Mouse (Mus musculus): Measurements from ENCODE around the gene Slc5a8. TPM values are rescaled to one million over a fixed set of nuclear protein-coding genes. Genes with fewer than 3 reads are reported as not detected.

The Slc5a8 gene
- not detected for total RNA-seq (2023)

DNA sequence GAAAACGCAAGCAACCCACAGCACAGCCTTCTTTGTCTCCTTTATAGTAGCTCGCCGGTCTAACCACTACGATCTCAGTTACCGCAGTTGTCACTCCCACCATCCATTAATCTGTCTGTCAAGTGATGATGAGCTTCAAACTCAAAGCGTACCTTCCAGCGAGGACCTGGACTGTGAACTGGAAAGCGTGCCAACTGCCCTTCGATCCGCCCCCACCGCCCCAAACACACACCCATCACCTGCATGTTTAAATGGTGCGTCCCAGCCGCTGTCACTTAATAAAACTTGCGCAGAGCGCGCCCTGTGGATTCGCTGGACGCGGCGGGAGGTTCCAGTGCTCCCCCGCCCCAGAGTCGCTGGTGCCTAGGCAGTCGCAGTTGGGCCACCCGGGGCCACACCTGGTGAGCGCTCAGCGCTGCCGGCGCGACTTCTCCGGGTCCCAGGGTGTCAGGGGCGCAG, at the start of gene Slc5a8:
Gene Slc5a8, plus strand, starts transcription at position 361 of the 459 bp plus-strand sequence.

Other genes starting within 250 kb of the Slc5a8 start
- gene Spic, start 201.0 kb upstream of the Slc5a8 start, total RNA-seq (2023) = 3.8 TPM
- 28.2 TPM for gene Arl1, start 155.1 kb upstream of the Slc5a8 start, total RNA-seq (2023)
- 49.5 TPM for gene Utp20, start 59.2 kb upstream of the Slc5a8 start, total RNA-seq (2023)